Mouse (Mus musculus) kidney, adult 2 months (tissue): ENCODE measurements around the gene Frmd4b.

Experiments
- CTCF ChIP-seq: fragments of 200-500 bp; conservative IDR thresholded peaks from 2 replicates; pipeline ENCODE4 v1.5.1; 2011; ENCODE audit warnings: low read depth, mild to moderate bottlenecking, control low read depth, low read length, moderate library complexity, mixed read lengths; ENCODE audit not compliant: insufficient read depth, insufficient read length
- POLR2A ChIP-seq: fragments of 200-500 bp; IDR thresholded peaks from one replicate; pipeline ENCODE4 v1.6.1; 2011; ENCODE audit warnings: low read depth, low read length, control low read depth

GRCm38 (mm10) chr6:97586606-97587005, 30.7 kb downstream of the Frmd4b start:
- no peak for TF ChIP-seq CTCF
- no peak for TF ChIP-seq POLR2A
